Mouse (Mus musculus) heart, embryonic 14.5 days (tissue): ENCODE data around the gene Hsh2d. TPM values are rescaled to one million over a fixed set of nuclear protein-coding genes. Genes with fewer than 3 reads are reported as not detected.
A peak's percentile ranks its signal among the peaks of the same experiment; 100 is the strongest.

ENCODE experiments used
- ATAC-seq: fragments of 200-750 bp; cut with Nextera tagmentation; 2 replicates; pipeline ENCODE4 v1.8.0; 2017; ENCODE audit warnings: low read depth, moderate TSS enrichment; ENCODE audit not compliant: insufficient number of reproducible peaks, insufficient read depth, low FRiP score
- H3K27ac ChIP-seq, 2 experiments: fragments of 200-500 bp in 1 of 2; fragments of 300-500 bp in 1 of 2; sonication (generic) in 1 of 2; replicated peaks in 1 of 2; 2 replicates each; pipeline ENCODE4 v1.5.1; 2012 to 2014; ENCODE audit warnings: low read depth in 2 of 2, low read length in 2 of 2, control low read depth in 1 of 2, mild to moderate bottlenecking in 1 of 2, mixed read lengths in 1 of 2; ENCODE audit not compliant: control insufficient read depth in 1 of 2, insufficient read depth in 1 of 2
- H3K27me3 ChIP-seq: fragments of 300-500 bp; sonication (generic); 2 replicates; pipeline ENCODE4 v1.6.1; 2014; ENCODE audit warnings: mild to moderate bottlenecking, low read length, control low read depth; ENCODE audit not compliant: control insufficient read depth, insufficient read depth
- H3K36me3 ChIP-seq: fragments of 300-500 bp; sonication (generic); 2 replicates; pipeline ENCODE4 v1.6.1; 2014; ENCODE audit warnings: mild to moderate bottlenecking, control low read depth, low read length, mixed read lengths; ENCODE audit not compliant: control insufficient read depth, insufficient read depth
- H3K4me1 ChIP-seq, 2 experiments: fragments of 200-500 bp in 1 of 2; fragments of 300-500 bp in 1 of 2; sonication (generic) in 1 of 2; 2 replicates each; pipeline ENCODE4 v1.6.1; 2012 to 2014; ENCODE audit warnings: low read length in 2 of 2, control low read depth in 1 of 2, mixed read lengths in 1 of 2; ENCODE audit not compliant: control insufficient read depth in 2 of 2, insufficient read depth in 2 of 2
- H3K4me2 ChIP-seq: fragments of 300-500 bp; sonication (generic); 2 replicates; pipeline ENCODE4 v1.6.1; 2014; ENCODE audit warnings: mild to moderate bottlenecking, low read length
- H3K4me3 ChIP-seq, 2 experiments: fragments of 200-500 bp in 1 of 2; fragments of 300-500 bp in 1 of 2; sonication (generic) in 1 of 2; 2 replicates each; pipeline ENCODE4 v1.5.1; 2012 to 2014; ENCODE audit warnings: low read length in 2 of 2, mild to moderate bottlenecking in 2 of 2, control low read depth in 1 of 2, low read depth in 1 of 2, moderate library complexity in 1 of 2; ENCODE audit not compliant: control insufficient read depth in 1 of 2, insufficient read depth in 1 of 2
- H3K9ac ChIP-seq: fragments of 300-500 bp; sonication (generic); 2 replicates; pipeline ENCODE4 v1.6.1; 2014; ENCODE audit warnings: mild to moderate bottlenecking, low read length
- H3K9me3 ChIP-seq: fragments of 300-500 bp; sonication (generic); 2 replicates; pipeline ENCODE4 v1.6.1; 2016; ENCODE audit warnings: low read length, control low read depth; ENCODE audit not compliant: control insufficient read depth
- WGBS: fragments of 180-500 bp; shearing (Covaris S2); extraction: QIAGEN DNeasy Blood & Tissue Kit; methylation state at CpG from one replicate; pipeline ENCODE4 v1.1.7; 2014; 5-methylcytosine and 5-hydroxymethylcytosine counted together
- polyA plus RNA-seq: library from polyadenylated mRNA; unstranded; fragments of >200 nt; fragmentation: Nextera tagmentation; extraction: Ambion mirVana; gene quantifications from 2 replicates; pipeline ENCODE4 v1.2.1, GENCODE M21; 2014

The Hsh2d gene
- not detected in 2 replicates for polyA plus RNA-seq

DNA sequence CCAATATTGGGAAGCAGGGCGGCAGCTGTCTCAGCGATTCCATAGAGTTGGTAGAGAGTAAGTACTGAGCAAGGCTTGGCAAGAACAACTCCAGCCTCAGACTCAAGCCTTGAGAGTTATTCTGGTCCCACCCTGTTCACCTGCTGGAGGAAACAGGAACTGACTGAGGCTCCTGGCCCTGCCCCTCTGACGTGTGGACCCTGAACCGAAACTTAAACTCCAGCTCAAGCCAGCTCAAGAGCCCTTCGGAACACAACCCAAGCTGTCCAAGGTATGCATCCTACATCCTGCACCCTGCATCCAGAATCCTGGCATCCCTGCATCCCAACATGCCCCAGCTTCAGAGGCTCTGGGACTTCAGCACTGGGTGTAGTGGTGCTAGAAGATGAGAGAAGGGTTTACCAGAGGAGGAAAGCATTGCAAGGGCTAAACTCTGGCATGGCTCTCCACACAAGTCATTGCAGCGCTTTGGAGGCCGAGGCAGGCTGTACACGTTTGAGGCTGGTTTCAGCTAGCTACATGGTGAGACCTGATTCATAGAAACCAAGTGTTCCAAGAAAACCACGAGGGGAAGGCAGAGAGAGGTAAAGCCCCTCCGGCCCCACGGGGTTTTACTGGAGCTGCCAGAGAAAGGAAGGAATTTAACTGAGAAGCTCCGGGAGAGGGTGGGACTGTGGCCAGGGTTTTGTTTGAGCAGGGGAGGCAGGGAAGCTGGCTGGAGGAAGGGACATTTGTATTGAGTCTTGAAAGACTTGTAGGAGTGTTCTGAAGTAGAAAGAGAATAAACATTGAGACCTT, at the start of gene Hsh2d:
TSS of gene Hsh2d (plus strand) at position 222 of the 798 bp plus-strand sequence.
- no peaks in the 10 kb centered on the region for H3K9me3 ChIP-seq
- no peak for ATAC-seq
- H3K9ac ChIP-seq, result no peak within 1 kb of the TSS
- no peak within 1 kb of the TSS for H3K27ac ChIP-seq
- H3K4me2 ChIP-seq, result no peak within 1 kb of the TSS
- no peaks in the 10 kb centered on the region for H3K27me3 ChIP-seq
- no peaks in the 10 kb centered on the region for H3K36me3 ChIP-seq
- H3K4me1 ChIP-seq, result no peaks in the 10 kb centered on the region; a peak in 1 of 4 replicates
- 61% methylated on average over 12 of the region's 12 CpGs for WGBS
- H3K4me3 ChIP-seq, result no peak within 1 kb of the TSS

DNA sequence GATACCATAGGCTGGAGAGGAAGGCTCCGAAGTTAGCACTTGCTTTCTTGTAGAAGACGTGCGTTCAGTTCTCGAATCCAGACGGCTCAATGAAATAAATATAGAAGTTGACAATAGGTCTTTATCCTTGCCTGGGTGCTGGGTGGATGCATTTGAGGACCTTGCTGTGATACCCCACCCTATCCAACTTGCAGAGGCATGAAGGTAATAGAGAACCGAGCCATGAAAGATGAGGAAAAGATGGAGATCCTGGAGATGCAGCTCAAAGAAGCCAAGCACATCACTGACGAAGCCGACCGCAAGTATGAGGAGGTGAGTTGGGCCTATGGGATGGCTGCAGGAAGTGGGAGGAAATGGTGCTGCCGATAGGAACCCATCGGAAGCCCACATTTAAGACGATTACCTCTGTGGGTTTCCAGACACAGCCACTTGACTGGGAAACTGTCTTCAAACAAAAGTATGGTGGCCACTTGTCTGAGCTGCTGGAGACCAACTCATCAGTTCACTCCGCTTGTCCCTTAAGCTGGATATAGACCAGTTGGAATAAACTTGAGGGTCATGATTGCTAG, 46.1 kb upstream of the Hsh2d start:
- H3K4me3 ChIP-seq, result no peak overlapping the region
- H3K36me3 ChIP-seq, result peaks cover 100% of the 10 kb centered on the region
- H3K4me2 ChIP-seq, result no peak overlapping the region
- 88% methylated on average over 13 of the region's 13 CpGs for WGBS
- H3K9me3 ChIP-seq, result no peaks in the 10 kb centered on the region
- no peaks in the 10 kb centered on the region for H3K27me3 ChIP-seq
- H3K4me1 ChIP-seq, result peaks cover 2 to 21% of the 10 kb centered on the region in 2 experiments
- no peak overlapping the region for H3K9ac ChIP-seq
- no peak for ATAC-seq
- H3K27ac ChIP-seq, result no peak overlapping the region; a peak in 1 of 4 replicates

- no peaks in the 10 kb centered on the region for H3K27me3 ChIP-seq
- H3K4me1 ChIP-seq, result peaks cover 2 to 21% of the 10 kb centered on the region in 2 experiments
- H3K4me2 ChIP-seq, result no peak overlapping the region
- H3K27ac ChIP-seq, result 0 out of 4 replicates have a peak overlapping the region, but pooled peaks of 1 of the 2 experiments have one; percentile 6
- H3K36me3 ChIP-seq, result peaks cover 98% of the 10 kb centered on the region
- H3K4me3 ChIP-seq, result no peak overlapping the region
- no peaks in the 10 kb centered on the region for H3K9me3 ChIP-seq
- 67% methylated on average over 5 of the region's 5 CpGs for WGBS
- no peak for ATAC-seq
- no peak overlapping the region for H3K9ac ChIP-seq
These were observed 45.0 kb upstream of the Hsh2d start for GRCm38 (mm10) chr8:72144345-72144975.

DNA sequence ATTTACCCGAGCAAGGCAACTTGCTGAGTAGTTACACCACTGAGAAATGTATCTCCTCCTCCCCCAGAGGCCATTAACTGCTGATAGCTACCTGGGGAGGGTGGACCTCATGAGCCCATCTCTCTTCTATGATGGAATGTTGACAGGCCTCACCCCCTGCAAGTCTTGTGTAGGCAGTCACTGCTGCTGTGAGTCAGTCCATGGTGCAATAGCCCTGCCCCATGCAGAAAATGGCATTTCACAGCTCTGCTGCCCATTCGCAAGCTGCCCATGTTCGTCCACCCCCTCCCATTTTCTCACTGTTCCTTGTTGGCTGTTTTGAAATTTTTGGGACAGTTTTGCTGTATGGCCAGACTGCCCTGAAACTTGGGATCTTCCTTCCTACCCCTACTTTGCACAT, 43.9 kb upstream of the Hsh2d start:
- no peaks in the 10 kb centered on the region for H3K27me3 ChIP-seq
- H3K4me2 ChIP-seq, result no peak overlapping the region
- H3K27ac ChIP-seq, result no peak overlapping the region
- peaks cover 2 to 21% of the 10 kb centered on the region in 2 experiments for H3K4me1 ChIP-seq
- 69% methylated on average over 3 of the region's 3 CpGs for WGBS
- no peak overlapping the region for H3K9ac ChIP-seq
- peaks cover 98% of the 10 kb centered on the region for H3K36me3 ChIP-seq
- H3K4me3 ChIP-seq, result no peak overlapping the region
- ATAC-seq, result no peak
- no peaks in the 10 kb centered on the region for H3K9me3 ChIP-seq

DNA sequence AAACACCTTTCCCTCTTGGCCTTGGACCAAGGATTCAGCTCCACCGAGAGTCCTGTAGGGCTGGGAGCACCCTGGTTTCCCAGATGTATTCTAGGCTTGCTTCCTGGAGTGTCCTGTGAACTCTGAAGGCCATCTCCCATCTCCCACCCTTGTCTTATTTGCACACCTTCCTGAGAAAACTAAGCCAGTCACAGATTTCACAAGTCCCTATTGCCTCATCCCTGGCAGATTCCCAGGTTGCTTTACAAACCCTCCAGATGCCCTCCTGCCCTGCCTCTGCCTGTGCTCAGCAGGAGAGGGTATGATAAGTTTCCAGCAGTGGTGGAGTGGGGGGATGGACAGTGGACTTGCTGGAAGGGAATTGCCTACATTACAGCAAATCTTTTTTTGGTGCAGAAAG, 43.4 kb upstream of the Hsh2d start:
- Histone ChIP-seq H3K4me1 (peaks cover 2 to 21% of the 10 kb centered on the region in 2 experiments), H3K36me3 (peaks cover 98% of the 10 kb centered on the region), H3K9me3 (no peaks in the 10 kb centered on the region), H3K9ac (no peak overlapping the region), H3K4me3 (no peak overlapping the region), H3K27me3 (no peaks in the 10 kb centered on the region), H3K27ac (no peak overlapping the region), H3K4me2 (no peak overlapping the region)
- 46% methylated on average over 1 of the region's 1 CpGs for WGBS
- no peak for ATAC-seq

GRCm38 (mm10) chr8:72146556-72146955, 42.9 kb upstream of the Hsh2d start:
- no peak for ATAC-seq
- WGBS, result 79% methylated on average over 3 of the region's 3 CpGs
- Histone ChIP-seq H3K4me3 (no peak overlapping the region), H3K9ac (no peak overlapping the region), H3K4me1 (peaks cover 2 to 21% of the 10 kb centered on the region in 2 experiments), H3K9me3 (no peaks in the 10 kb centered on the region), H3K27ac (peak overlapping the region; percentile 37 to 41; a peak in 3 of 4 replicates), H3K27me3 (no peaks in the 10 kb centered on the region), H3K36me3 (peaks cover 98% of the 10 kb centered on the region), H3K4me2 (no peak overlapping the region)

DNA sequence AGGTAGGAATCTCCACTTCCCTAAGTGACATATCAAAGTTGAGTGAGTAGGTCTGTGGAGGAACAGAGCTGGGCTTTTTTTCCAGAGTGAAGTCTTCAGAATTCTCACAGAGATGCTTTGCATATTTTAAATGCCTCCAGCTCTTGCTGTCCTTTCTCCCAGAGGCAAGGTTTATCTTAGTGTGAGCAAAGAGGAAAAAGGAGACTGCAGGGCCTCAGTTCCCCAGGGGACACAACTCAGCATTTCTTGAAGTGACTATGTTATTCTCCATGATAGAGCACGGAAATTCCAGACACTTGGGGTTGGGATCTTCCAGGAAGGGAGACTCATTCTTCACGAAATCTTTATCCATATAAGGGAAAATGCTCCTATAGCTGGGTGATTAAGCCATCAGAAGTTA, 42.2 kb upstream of the Hsh2d start:
- Histone ChIP-seq H3K27me3 (no peaks in the 10 kb centered on the region), H3K36me3 (peaks cover 98% of the 10 kb centered on the region), H3K9ac (no peak overlapping the region), H3K9me3 (no peaks in the 10 kb centered on the region), H3K27ac (peak overlapping the region; percentile 37 to 41; a peak in 3 of 4 replicates), H3K4me2 (no peak overlapping the region), H3K4me1 (peaks cover 2 to 21% of the 10 kb centered on the region in 2 experiments), H3K4me3 (no peak overlapping the region)
- no peak for ATAC-seq
- 36% methylated on average over 2 of the region's 2 CpGs for whole genome bisulfite sequencing
